Mouse (Mus musculus) megakaryocyte, embryonic 14.5 days (primary cell): Measurements from ENCODE around the gene Clec2d.

Source experiments
- FLI1 ChIP-seq: IDR thresholded peaks from 2 replicates; pipeline ENCODE4 v1.6.1; 2012; ENCODE audit warnings: low read length, inconsistent platforms, mixed read lengths
- GATA1 ChIP-seq: IDR thresholded peaks from 3 replicates; pipeline ENCODE4 v1.6.1; 2012; ENCODE audit warnings: mixed read lengths, low read length, inconsistent platforms, borderline replicate concordance

- TF ChIP-seq FLI1 (no peak), GATA1 (no peak)
Measured at GRCm38 (mm10) chr6:129193431-129193830, 13.0 kb downstream of the Clec2d start.
